Mouse (Mus musculus) spleen, adult 18-20 months (tissue): ENCODE data around the gene Cmtm8.

ENCODE experiments used
- DNase-seq, 2 experiments: peaks; one replicate each; pipeline ENCODE4 v3.0.0; 2022; ENCODE audit warnings: mixed read lengths in 2 of 2

Cmtm8 gene

DNA sequence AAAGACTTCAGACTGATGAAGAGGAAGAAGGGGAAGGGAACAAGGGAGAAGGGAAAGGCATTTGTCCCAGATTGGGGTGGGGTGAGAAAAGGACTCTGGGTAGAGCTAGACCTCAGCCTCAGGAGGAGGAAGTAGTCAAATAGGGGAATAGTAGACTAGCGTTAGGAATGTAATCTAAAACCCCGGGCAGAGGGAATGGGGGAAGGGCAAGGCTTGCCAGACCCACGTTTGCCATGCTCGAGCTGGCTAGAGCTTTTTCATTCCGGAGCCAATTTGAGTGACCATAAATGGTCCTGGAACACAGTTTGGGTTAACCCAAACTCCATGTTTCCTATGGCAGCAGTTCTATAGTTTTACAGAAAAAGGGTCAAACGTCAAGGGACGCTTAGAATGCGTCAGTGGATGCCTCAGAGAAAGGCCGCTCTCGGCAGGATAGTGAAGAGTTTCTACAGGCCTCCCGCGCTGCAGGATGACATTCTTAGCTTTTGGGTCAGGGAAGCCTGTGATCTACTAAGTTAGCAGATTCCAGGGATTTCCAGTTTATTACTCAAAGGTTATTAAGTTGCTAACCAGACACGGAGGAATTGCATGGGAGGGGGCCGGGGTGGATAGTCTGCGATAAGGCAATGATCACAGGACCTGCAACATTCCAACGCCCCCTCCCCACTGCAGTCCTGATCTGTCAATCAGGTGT, 58.4 kb downstream of the Cmtm8 start:
- DNase-seq, result no peak

DNA sequence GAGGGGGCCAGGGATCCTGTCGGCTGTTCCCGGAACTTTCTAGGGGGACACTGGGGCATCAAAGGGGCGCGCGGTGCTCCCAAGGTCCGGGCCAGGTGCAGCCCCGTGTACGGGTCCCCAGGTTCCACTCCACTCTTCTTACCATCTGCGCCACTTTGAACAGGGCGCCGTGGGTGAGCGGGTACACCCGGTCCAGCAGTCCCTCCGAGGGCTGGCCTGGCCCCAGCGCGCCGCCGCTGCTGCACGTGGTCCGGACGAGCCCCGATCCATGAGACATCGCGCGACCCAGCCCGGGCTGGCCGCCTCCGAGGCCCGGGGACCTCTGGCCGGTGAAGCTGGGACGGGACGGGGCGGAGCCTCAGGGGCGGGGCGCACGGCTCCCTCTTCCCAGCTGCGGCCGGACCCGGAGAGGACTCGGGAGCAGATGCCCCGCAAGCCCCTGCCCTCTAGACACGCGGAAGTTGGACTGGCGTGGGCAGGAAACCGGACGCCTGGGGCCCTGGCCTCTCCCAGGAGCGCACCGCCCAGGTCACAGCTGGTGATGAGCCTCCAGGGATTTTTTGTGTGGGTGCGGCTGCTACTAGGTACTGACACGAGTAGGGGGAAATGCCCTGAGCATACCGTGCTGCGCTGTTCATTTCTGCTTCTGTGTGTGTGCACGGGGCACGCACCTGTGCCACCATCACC, 62.3 kb downstream of the Cmtm8 start, which contains the start of gene Cmtm7:
Cmtm7 (minus strand) TSS at position 331 of the 687 bp plus-strand sequence.
- DNase-seq, result peak; percentile 70 to 79

DNA sequence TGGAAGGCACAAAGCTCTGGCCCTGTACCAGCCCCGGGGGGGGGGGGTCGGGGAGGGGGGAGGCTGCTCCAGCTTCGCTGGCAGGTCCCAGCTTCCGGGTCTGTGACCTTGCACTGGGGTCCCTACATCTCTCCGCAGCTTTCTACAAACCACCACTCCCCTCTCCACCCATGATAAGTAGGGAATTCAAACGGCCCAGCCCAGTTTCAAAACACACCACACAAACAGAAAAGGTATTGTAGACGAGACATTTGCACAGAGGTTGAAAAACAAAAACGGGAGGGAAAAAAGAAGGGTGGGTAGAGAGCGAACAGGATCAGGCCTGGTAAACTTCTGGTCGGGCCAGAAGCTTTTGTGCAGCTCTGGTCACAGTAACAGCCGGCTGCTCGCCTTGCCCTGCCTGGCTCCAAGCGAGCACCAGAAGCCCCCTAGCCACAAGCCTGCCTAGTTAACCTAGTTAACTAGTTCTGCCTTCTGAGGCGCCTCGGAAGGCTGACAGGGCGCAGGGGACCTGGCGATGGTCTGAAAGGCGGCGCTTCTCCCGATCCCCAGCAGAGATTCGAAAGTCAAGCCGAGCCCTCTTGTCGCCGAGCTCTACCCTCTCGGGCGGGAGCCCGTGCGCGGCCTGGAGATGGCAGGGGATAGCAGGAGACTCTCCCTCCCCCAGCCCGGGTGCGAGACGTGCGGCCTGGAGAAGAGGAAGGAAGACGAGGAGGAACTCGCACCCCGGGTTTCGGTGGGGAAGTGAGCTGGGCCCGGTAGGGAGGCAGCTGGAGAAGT, 63.0 kb downstream of the Cmtm8 start:
- peak; percentile 65 to 73 for DNase-seq

DNA sequence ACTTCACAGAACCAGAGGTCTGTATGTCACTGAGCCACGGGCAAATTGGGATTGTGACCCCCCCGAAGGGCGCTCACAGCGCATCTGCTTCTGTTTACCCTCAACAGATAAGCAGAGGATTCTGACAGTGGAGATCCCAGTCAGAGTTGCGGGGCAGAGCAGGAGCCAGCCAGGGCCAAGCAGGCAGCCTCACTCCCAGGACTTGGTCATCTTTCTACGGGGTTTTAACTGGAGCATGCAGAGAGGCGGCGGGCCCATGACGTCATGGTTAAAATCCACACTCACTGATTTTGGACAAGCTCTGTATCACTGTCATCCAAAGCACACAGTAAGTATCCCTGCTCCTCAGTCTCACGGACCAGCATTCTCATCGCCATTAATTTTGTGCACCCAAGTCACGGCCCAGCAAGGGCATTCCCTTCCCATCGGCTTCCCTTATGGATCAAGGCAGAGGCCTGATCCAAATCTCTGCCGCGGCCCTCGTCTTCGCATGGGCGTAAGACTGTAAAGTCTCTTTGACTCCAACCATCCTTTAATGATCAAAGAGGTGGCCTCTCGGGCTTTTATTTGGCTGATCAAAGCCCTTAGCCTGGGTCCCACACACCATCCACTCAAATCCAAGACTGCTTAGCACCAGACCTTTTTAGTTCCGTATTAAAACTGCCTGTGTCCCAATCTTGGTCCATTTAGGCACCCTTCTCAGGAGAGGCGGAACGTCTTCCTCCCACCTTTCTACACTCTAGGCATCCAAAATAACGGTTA, 63.8 kb downstream of the Cmtm8 start:
- no peak for DNase-seq

DNA sequence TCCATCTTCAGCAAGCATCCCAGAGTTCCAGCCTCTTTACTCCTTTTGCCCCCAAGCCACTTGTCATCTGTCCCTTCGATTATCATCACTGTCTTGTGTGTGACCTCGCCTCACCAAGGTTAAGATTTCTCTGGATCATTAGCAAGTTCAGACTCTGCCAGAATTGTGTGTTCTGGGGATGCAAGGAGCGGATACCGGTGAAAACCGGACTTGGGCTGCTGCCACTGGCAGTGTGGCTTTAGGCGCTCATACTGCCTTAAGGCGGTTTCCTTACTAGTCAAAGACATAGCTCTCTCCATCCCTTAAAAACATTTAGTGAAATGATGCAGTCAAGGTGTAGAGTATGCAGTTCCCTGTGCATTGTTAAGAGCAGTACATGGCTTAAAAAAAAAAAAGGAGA, 65.1 kb downstream of the Cmtm8 start:
- no peak for DNase-seq

DNA sequence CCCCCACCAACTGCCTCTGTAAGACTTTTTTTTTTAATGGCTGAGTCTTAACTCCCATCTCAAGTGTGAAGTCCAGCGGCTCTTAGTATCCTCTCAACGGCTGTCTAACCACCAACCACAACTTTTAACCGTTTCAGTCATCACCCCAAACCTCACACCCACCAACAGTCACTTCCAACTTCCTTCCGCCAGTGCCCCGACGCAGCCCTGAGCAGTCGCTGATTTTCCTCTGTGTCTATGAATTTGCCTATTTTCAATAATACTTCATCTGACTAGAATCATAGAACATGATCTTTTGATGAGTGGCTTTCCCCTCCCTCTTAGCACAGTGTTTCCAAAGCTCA, 65.9 kb downstream of the Cmtm8 start:
- DNase-seq, result no peak

DNA sequence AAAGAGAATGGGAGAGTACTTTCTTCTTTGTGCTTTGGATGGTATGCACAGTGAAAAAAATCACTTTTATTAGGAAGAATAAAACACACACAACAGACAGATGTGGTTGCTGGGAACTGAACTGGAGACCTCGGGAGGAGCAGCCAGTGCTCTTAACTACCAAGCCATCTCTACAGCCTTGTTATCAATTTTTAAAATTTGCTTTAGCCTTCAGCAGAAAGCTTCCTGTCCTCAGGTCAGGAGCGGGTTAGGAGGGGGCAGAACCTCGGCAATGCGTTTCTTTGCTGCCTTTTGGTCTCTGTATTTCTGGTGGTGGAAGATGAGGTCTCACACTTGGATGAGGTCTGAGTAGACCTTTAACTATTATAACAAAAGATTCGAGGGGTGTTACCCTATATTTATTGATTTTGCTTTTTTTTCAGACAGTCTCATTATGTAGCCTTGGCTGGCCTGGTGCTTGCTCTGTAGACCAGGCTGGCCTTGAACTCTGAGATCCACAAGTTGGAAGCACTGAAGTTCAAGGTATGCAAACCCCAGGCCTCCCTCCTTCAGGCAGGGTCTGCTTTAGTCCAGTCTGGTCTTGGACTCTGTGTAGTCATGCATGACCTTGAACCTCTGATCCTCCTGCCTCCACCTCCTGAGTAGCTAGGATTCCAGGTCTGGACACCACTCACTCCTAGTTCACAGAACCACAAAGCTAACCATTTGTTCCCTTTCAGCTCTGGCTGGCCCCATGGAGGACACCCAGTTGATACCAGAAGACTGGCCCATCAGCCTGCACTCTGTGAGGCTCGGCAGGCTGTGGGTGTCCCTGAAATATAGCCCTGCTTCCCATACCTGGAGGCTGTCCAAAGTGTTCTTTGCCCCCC, 66.5 kb downstream of the Cmtm8 start:
- no peak for DNase-seq

DNA sequence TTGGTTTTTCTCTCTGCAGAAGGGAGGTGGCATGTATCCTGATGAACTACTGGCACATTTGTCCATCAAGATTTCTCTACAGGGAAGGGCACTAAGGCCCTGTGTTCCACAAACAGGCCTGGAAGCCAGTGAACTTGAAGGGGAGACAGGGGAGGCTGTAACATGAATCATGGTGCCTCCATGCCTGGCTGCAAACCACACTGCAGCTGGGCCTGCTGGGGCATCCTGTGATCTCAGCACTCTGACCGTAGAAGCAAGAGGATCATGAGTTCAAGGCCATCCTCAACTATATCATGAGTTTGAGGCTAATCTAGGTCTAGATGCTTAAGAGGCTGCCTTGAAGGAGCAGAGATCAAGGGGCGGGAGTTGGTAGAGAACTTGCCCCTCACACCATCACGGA, 67.6 kb downstream of the Cmtm8 start:
- no peak for DNase-seq

DNA sequence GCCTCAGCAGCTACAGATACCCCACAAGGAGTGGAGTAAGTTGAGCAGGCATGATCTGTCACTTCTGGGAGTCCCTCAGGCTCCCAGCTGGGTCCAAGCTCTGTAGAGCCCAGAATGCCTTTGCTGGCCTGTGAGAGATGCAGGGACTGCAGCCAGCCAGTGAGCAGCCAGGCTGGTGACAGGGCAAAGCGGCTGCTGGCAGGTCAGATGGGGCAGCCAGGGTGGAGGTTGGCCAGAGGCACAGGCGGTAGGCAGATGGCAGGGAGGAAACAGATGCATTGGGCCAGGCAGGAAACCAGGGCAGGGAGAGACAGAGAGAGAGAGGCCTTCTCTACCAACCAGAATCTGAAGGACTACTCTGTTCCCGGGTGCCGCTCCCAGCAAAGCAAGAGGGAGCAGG, 68.7 kb downstream of the Cmtm8 start:
- no peak for DNase-seq

DNA sequence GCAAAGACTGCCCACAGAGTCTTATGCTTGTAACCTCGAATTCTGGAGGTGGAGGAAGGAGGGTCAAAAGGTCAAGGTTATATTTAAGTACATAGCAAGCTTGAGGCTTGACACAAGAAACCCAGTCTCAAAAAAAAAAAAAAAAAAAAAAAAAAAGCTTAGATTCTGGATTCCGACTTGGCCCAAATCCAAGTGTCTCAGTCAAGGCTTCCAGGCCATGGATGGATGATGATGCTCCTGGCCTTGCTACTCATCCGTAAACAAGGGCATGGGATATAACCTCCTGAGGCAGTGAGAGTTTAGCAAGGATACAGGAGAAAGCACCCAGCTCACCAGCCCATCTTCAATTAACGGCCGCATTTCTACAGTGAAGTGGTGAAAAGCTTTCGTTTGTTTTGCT, 69.3 kb downstream of the Cmtm8 start:
- no peak for DNase-seq

DNA sequence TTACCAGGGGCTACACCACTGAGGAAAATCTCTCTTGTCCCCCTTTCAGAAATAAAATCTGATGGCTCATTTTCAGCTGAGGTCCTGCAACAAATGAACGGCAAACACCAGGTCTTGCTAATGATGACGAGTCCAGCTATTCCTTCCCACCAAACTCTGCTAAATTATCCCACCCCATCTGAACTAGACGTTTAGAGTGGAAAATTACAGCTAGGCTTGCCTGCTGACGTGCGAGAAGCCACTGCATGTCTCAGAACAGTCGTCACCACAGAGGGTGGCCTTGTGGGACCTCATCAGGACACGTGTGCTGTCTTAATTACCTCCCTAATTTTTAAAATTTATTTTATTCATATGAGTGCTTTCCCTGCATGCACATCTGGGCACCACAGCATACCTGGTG, 72.4 kb downstream of the Cmtm8 start:
- DNase-seq, result no peak

DNA sequence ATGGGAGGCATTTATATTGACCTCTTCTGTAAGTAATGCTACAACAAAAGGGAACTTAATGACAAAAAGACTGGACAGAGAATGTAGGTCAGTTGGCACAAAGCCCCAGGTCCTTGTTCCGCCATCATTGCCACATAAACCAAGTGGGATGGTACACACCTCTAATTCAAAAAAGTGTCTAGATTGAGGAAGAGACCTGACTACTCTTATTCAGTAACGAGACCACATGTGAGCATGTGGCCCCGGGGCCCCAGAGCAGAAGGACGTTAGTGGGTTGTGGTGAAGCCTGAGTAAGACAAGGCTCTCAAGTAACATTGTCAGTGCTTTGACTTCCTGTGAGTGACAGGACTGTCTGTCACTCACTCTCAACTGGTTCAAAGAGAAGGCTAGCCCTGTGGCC, 73.7 kb downstream of the Cmtm8 start:
- DNase-seq, result no peak

DNA sequence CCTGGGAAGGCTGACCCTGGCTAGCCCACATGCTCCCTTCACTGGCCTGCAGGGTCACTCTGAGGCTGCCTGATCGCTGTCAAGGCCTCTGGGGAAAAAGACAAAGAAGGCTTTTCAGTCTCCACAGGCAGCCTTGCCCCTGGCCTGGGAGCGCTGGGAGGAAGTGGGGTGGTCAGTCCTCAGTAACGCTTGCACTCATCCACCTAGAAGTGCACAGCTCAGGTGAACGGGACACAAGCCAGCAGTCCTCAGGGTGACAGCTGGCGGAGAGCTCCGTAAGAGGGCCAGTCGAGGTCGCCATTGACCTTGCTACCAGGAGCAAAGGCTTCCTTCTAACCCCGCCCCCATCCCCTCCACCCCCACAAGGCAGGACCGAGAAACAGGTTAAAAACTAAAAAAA, 75.9 kb downstream of the Cmtm8 start:
- DNase-seq, result no peak

DNA sequence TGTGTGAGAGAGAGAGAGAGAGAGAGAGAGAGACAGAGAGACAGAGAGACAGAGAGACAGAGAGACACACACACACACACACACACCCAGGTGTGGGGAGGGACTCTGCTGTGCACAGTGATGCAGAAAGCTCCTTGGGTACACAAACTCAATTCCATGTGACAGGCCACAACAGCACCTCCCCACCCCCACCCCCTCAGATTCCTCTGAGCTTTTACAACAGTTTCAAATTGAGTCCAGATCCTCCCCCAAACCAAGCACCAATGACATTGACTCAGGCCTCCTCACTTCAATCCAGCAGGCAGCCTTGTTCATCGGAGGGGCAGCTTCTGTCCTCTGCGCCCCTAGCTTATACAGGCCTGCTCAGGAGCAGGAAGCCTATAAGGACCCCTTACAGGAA, 76.4 kb downstream of the Cmtm8 start:
- DNase-seq, result no peak

DNA sequence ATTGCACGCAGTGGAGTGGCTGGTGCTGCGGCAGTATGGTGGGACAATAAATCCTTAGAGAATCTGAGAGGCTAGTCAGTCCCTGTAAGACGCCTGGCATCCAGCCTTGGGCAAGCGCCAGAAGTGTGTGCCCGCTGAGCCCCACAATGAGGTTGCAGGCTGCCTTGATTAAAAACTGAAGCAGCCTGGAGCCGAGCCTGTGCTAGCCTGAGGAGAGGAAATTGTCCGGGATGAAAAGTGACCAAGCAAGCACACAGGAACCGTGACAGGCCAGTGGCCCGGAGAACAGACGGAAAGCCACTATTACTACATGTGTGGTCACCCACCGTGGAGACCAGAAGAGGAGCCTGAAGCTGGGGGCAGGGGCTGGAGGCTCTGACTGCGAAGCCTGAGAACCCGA, 76.9 kb downstream of the Cmtm8 start:
- no peak for DNase-seq

DNA sequence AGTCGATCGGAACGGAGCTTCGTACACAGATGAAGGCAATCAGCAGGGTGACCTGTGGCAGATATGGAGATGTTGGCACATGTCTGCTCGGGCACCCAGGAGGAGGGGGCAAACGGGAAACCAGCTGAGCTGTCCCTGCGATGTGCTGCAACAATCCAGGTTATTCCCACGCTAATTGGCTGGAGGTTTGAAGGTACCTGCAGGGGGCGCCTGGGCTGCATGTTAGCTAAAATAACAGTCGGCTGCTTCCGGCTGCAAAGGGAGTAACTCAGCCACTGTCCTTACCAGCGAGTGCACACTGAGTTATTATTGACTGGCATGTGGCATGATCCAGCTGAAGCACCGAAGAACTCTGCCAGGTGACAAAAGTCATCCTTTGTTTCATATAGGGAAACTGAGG, 80.6 kb downstream of the Cmtm8 start:
- peak in 1 of 2 experiments; percentile 59 for DNase-seq

DNA sequence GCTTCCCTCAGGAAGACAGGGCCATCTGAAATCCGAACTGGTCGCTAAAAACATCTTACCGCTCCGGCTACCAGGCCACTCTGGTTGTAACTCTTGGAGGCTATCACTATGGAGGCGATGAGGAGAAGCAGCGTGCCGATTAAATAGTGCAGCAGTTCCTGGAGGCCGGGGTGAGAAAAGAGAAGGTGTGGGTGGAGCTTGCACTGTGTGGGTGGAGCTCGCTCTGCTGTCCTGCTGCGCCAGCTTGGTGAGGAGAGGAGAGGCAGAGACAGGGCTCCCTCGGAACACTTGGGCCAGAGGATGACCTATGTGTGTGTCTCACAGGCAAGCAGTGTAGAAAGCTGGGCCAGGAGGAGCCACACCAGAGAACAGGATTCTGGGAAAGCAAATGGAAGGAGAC, 82.1 kb downstream of the Cmtm8 start:
- no peak for DNase-seq

DNA sequence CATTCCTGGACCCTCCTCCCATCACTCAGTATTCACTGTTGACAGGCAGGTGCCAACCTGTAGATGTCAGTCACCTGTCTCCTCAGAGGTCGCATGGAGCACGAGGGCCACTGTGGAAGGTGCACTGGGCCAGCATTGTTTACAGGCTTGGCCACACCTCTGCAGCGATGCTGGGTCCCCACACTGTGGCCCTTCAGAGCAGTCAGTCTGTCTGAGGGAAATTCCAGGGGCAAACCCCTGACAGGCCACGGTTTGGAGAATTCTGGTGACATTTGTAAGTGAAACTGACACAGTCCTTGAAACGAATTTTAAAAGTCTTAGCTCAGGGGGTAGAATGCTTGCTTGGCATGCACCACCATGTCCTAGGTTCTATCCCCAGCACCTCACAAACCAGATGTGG, 83.6 kb downstream of the Cmtm8 start:
- no peak for DNase-seq

DNA sequence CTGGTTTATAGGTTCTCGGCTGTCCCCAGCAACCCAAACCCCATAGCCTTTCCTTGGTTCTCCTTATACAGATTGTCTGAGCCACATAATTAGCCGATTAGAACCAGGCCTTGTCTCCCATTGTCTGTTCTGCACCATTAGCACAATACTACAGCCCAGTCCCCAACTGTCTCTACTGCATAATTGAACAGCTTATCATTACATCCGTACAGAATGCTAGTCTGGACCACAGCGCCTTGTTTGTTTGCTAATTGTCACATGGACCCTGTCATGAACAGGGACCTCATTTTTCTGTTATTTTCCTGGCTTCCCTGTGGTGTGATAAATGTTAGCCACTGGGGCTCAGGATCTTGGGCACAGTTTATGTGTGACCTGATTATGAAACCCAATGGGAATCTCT, 84.1 kb downstream of the Cmtm8 start:
- DNase-seq, result no peak

DNA sequence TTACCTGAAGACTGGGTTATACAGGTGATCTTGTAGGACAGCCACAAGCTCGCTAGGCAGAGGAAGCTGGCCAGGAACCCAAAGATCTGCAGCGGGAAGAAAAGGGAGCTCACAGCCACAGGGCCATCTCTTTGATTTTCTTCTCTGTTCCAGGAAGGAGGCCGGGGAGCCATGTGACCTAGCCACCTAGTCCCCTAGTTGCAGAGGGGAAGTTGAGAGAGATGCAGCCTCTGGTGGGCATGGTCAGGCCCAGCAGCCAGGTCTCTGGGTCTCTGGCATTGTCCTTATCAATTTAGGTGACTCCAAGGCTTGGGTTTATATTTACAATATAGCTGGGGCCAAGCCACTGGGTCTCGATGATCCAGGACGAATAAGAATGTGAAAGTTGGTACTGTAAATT, 85.2 kb downstream of the Cmtm8 start:
- DNase-seq, result no peak

DNA sequence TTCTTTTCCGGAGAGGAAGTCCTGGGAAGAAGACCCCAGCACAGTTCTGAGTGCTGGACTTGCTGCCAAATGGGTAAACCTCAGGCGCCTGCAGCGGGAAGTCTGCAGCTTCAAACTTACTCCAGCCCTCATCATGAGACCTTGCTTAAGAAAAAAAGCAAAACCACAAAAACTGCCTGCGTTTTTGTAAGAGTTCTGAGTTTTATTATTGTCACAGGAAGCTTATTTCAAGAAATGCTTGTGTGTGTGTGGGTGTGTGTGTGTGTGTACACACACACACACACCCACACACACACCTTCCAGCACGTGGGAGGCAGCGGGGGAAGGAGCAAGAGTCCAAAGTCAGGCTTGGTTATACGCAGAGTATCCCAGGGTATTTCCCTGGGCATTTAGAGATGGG, 85.7 kb downstream of the Cmtm8 start:
- DNase-seq, result no peak

DNA sequence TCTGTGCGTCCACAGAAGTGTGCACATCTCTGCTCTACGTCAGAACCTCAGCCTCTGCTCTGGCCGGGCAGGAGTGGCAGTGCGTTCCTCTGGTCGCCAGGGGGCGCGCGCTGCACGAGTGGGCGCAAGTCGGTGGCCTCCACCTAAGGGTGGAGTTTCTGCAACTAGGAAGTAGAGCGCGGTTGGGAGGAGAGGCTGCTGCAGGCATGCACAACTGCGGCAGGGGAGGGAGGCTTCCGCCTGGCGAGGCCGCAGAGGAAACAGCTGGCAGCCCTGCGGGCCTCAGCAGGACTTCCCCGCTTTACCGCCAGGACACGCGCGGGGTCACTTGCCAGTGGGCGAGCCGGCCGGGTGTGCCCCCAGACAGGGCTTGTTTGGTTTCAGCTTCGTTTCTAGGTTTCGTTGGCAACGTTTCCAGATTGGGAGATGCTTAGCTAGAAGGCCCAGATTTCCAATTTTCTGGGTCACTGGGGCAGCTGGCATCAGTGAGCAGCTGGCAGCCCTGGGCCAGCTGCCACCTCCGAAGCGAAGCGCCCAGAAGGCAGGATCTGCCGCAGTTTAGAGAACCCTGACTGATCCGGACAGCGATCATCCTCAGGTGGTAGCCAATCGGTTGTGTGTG, 91.0 kb downstream of the Cmtm8 start:
- DNase-seq, result peak; percentile 94 to 96
